Mouse (Mus musculus) kidney, embryonic 16.5 days (tissue): Measurements from ENCODE around the gene Frmd5. TPM values are rescaled to one million over a fixed set of nuclear protein-coding genes. Genes with fewer than 3 reads are reported as not detected.
A peak's percentile ranks its signal among the peaks of the same experiment; 100 is the strongest.

ENCODE experiments used
- ATAC-seq: fragments of 200-750 bp; cut with Nextera tagmentation; 2 replicates; pipeline ENCODE4 v1.8.0; 2017; ENCODE audit warnings: moderate TSS enrichment; ENCODE audit not compliant: low FRiP score, low TSS enrichment
- H3K27ac ChIP-seq: fragments of 300-500 bp; sonication (generic); 2 replicates; pipeline ENCODE4 v1.5.1; 2014; ENCODE audit warnings: low read length
- H3K27me3 ChIP-seq: fragments of 300-500 bp; sonication (generic); 2 replicates; pipeline ENCODE4 v1.6.1; 2014; ENCODE audit warnings: low read length, control low read depth, mixed read lengths; ENCODE audit not compliant: insufficient read depth
- H3K36me3 ChIP-seq: fragments of 300-500 bp; sonication (generic); 2 replicates; pipeline ENCODE4 v1.6.1; 2014; ENCODE audit warnings: low read length, control low read depth, mixed read lengths; ENCODE audit not compliant: insufficient read depth
- H3K4me1 ChIP-seq: fragments of 300-500 bp; sonication (generic); 2 replicates; pipeline ENCODE4 v1.6.1; 2014; ENCODE audit warnings: low read length, control low read depth, mixed read lengths; ENCODE audit not compliant: insufficient read depth
- H3K4me2 ChIP-seq: fragments of 300-500 bp; sonication (generic); replicated peaks from 2 replicates; pipeline ENCODE4 v1.6.1; 2014; ENCODE audit warnings: low read depth, low read length
- H3K4me3 ChIP-seq: fragments of 300-500 bp; sonication (generic); 2 replicates; pipeline ENCODE4 v1.5.1; 2014; ENCODE audit warnings: mild to moderate bottlenecking, low read length
- H3K9ac ChIP-seq: fragments of 300-500 bp; sonication (generic); replicated peaks from 2 replicates; pipeline ENCODE4 v1.6.1; 2014; ENCODE audit warnings: low read length
- H3K9me3 ChIP-seq: fragments of 300-500 bp; sonication (generic); 2 replicates; pipeline ENCODE4 v1.6.1; 2016; ENCODE audit warnings: low read length, control low read depth
- WGBS: fragments of 180-500 bp; shearing (Covaris S2); extraction: QIAGEN DNeasy Blood & Tissue Kit; methylation state at CpG from one replicate; pipeline ENCODE4 v1.1.7; 2014; 5-methylcytosine and 5-hydroxymethylcytosine counted together
- polyA plus RNA-seq: library from polyadenylated mRNA; unstranded; fragments of >200 nt; fragmentation: Nextera tagmentation; extraction: Ambion mirVana; gene quantifications from 2 replicates; pipeline ENCODE4 v1.2.1, GENCODE M21; 2015

Gene Frmd5
- polyA plus RNA-seq, result 1.5 and 1.8 TPM in 2 replicates

- no peaks in the 10 kb centered on the region for H3K9me3 ChIP-seq
- H3K4me3 ChIP-seq, result peak within 1 kb of the TSS; percentile 75
- under 1% methylated on average over 35 of the region's 35 CpGs for WGBS
- H3K4me2 ChIP-seq, result peak within 1 kb of the TSS; percentile 74
- peaks cover 48% of the 10 kb centered on the region for H3K27me3 ChIP-seq
- H3K27ac ChIP-seq, result peak within 1 kb of the TSS; percentile 24; the same call in 1 of the 2 replicates
- peaks cover 13% of the 10 kb centered on the region; the same call in 1 of the 2 replicates for H3K4me1 ChIP-seq
- H3K9ac ChIP-seq, result peak within 1 kb of the TSS; percentile 64
- peak; percentile 98 for ATAC-seq
- no peaks in the 10 kb centered on the region for H3K36me3 ChIP-seq
Observed at GRCm38 (mm10) chr2:121806959-121807653, at the start of gene Frmd5. Gene Frmd5 (minus strand): TSS chr2:121807087.

- H3K27ac ChIP-seq, result no peak overlapping the region
- WGBS, result 56% methylated on average over 3 of the region's 3 CpGs
- ATAC-seq, result no peak
Observed at GRCm38 (mm10) chr2:121853974-121854373, 47.1 kb upstream of the Frmd5 start.

GRCm38 (mm10) chr2:121852045-121852444 is 45.2 kb upstream of the Frmd5 start:
- 70% methylated on average over 2 of the region's 2 CpGs for WGBS
- no peaks in the 10 kb centered on the region for H3K27me3 ChIP-seq
- no peaks in the 10 kb centered on the region for H3K4me1 ChIP-seq
- no peak overlapping the region for H3K4me3 ChIP-seq
- no peaks in the 10 kb centered on the region for H3K9me3 ChIP-seq
- H3K4me2 ChIP-seq, result no peak overlapping the region
- H3K27ac ChIP-seq, result no peak overlapping the region
- H3K36me3 ChIP-seq, result no peaks in the 10 kb centered on the region
- H3K9ac ChIP-seq, result no peak overlapping the region
- no peak for ATAC-seq

More at GRCm38 (mm10) chr2:121853974-121854373, 47.1 kb upstream of the Frmd5 start:
- Histone ChIP-seq H3K9ac (no peak overlapping the region), H3K36me3 (no peaks in the 10 kb centered on the region), H3K4me1 (no peaks in the 10 kb centered on the region), H3K4me2 (no peak overlapping the region), H3K27me3 (no peaks in the 10 kb centered on the region), H3K9me3 (no peaks in the 10 kb centered on the region), H3K4me3 (no peak overlapping the region)

- no peak overlapping the region for H3K27ac ChIP-seq
- 56% methylated on average over 8 of the region's 8 CpGs for WGBS
- H3K27me3 ChIP-seq, result no peaks in the 10 kb centered on the region
- no peak overlapping the region for H3K4me3 ChIP-seq
- H3K9ac ChIP-seq, result no peak overlapping the region
- H3K4me1 ChIP-seq, result no peaks in the 10 kb centered on the region
- H3K36me3 ChIP-seq, result no peaks in the 10 kb centered on the region
- ATAC-seq, result no peak
- no peak overlapping the region for H3K4me2 ChIP-seq
- H3K9me3 ChIP-seq, result no peaks in the 10 kb centered on the region
Observed at GRCm38 (mm10) chr2:121846050-121846449, 39.2 kb upstream of the Frmd5 start.

GRCm38 (mm10) chr2:121842249-121842648 is 35.4 kb upstream of the Frmd5 start:
- no peak overlapping the region for H3K4me3 ChIP-seq
- H3K36me3 ChIP-seq, result no peaks in the 10 kb centered on the region
- ATAC-seq, result no peak
- WGBS, result 69% methylated on average over 3 of the region's 3 CpGs
- no peaks in the 10 kb centered on the region for H3K27me3 ChIP-seq
- H3K4me1 ChIP-seq, result no peaks in the 10 kb centered on the region
- H3K9ac ChIP-seq, result no peak overlapping the region
- no peak overlapping the region for H3K4me2 ChIP-seq
- peaks cover 6% of the 10 kb centered on the region for H3K9me3 ChIP-seq
- H3K27ac ChIP-seq, result no peak overlapping the region

GRCm38 (mm10) chr2:121841453-121841852 is 34.6 kb upstream of the Frmd5 start:
- WGBS, result 95% methylated on average over 3 of the region's 3 CpGs
- H3K36me3 ChIP-seq, result no peaks in the 10 kb centered on the region

GRCm38 (mm10) chr2:121834926-121835325 is 28.0 kb upstream of the Frmd5 start:
- H3K9ac ChIP-seq, result no peak overlapping the region
- H3K36me3 ChIP-seq, result no peaks in the 10 kb centered on the region
- peaks cover 6% of the 10 kb centered on the region for H3K9me3 ChIP-seq
- ATAC-seq, result no peak
- no peaks in the 10 kb centered on the region for H3K27me3 ChIP-seq
- WGBS, result 40% methylated on average over 3 of the region's 3 CpGs
- H3K4me3 ChIP-seq, result no peak overlapping the region
- no peaks in the 10 kb centered on the region for H3K4me1 ChIP-seq
- H3K27ac ChIP-seq, result no peak overlapping the region
- no peak overlapping the region for H3K4me2 ChIP-seq

More at GRCm38 (mm10) chr2:121841453-121841852, 34.6 kb upstream of the Frmd5 start:
- no peak for ATAC-seq
- H3K4me3 ChIP-seq, result no peak overlapping the region
- H3K9ac ChIP-seq, result no peak overlapping the region
- peaks cover 6% of the 10 kb centered on the region for H3K9me3 ChIP-seq
- H3K27me3 ChIP-seq, result no peaks in the 10 kb centered on the region
- H3K4me2 ChIP-seq, result no peak overlapping the region
- H3K4me1 ChIP-seq, result no peaks in the 10 kb centered on the region
- H3K27ac ChIP-seq, result no peak overlapping the region

GRCm38 (mm10) chr2:121832484-121832894 is 25.6 kb upstream of the Frmd5 start:
- Histone ChIP-seq H3K4me3 (no peak overlapping the region), H3K27me3 (no peaks in the 10 kb centered on the region), H3K27ac (no peak overlapping the region), H3K36me3 (no peaks in the 10 kb centered on the region), H3K9ac (no peak overlapping the region), H3K4me2 (no peak overlapping the region), H3K9me3 (no peaks in the 10 kb centered on the region), H3K4me1 (no peaks in the 10 kb centered on the region)
- no peak for ATAC-seq
- 11% methylated on average over 5 of the region's 5 CpGs for WGBS

GRCm38 (mm10) chr2:121828411-121828810 is 21.5 kb upstream of the Frmd5 start:
- Histone ChIP-seq H3K9me3 (no peaks in the 10 kb centered on the region), H3K4me2 (no peak overlapping the region), H3K27ac (no peak overlapping the region), H3K9ac (no peak overlapping the region), H3K27me3 (no peaks in the 10 kb centered on the region), H3K4me1 (no peaks in the 10 kb centered on the region), H3K4me3 (no peak overlapping the region), H3K36me3 (no peaks in the 10 kb centered on the region)
- ATAC-seq, result no peak
- WGBS, result 79% methylated on average over 3 of the region's 3 CpGs

GRCm38 (mm10) chr2:121826189-121826588 is 19.3 kb upstream of the Frmd5 start:
- no peak for ATAC-seq
- 62% methylated on average over 2 of the region's 2 CpGs for WGBS
- no peak overlapping the region for H3K4me3 ChIP-seq
- H3K9me3 ChIP-seq, result 0 out of 2 replicates have a peak, but pooled peaks cover 3% of the 10 kb centered on the region
- no peaks in the 10 kb centered on the region for H3K36me3 ChIP-seq
- no peaks in the 10 kb centered on the region for H3K27me3 ChIP-seq
- no peak overlapping the region for H3K4me2 ChIP-seq
- no peak overlapping the region for H3K9ac ChIP-seq
- H3K4me1 ChIP-seq, result no peaks in the 10 kb centered on the region
- no peak overlapping the region for H3K27ac ChIP-seq
